Mouse (Mus musculus) kidney, adult 8-10 months (tissue): ENCODE measurements around the gene Gpc2.

Source experiments
- DNase-seq, 2 experiments: peaks; one replicate each; pipeline ENCODE4 v3.0.0; 2022

Gene Gpc2

DNA sequence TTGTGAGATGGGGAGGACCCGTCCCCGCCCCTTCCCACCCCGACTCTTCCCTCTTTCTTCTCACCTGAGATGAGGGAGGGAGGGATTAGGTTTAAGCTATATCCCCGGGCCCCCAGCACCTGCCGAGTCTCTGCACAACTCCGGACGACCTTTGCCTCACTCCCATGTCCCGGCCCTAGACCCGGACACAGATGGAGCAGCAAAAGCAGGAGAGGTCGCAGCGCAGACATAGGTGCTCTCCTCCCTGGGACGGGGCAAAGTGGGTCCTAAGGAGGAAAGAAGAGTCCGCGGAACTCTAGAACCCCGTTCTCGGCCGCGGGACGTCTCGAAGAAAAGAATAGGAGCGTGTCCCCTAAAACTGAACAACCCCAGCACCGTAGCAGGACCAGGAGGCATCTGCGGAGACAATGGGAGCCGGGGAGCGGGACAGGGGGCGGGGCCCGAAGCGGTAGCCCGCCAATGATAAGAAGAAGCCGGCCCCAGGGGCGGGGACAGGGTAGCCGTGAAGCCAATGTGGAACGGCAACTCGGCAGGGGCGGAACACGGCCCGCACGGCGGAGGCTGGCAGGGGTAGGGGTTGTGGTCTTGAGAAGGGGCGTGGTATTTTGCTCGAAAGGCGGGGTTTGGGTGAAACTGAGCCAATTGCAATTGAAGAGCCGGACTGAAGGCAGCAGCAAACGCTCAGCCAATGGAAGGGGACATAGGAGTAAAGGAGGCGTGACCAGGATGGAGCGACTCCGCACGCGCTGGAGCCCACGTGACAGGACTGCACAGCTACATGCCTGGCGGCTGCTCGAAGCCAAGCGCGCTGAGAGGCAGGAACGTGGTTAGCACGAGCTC, at the start of gene Gpc2, which contains the start of the genes Gm43720 and Stag3:
Gene Gpc2, minus strand, starts transcription at position 421 of the 840 bp plus-strand sequence.
Gene Gm43720, minus strand, starts transcription at position 374 of the 840 bp plus-strand sequence.
Gene Stag3, plus strand, starts transcription at position 656 of the 840 bp plus-strand sequence.
- peak; percentile 69 to 72 for DNase-seq

DNA sequence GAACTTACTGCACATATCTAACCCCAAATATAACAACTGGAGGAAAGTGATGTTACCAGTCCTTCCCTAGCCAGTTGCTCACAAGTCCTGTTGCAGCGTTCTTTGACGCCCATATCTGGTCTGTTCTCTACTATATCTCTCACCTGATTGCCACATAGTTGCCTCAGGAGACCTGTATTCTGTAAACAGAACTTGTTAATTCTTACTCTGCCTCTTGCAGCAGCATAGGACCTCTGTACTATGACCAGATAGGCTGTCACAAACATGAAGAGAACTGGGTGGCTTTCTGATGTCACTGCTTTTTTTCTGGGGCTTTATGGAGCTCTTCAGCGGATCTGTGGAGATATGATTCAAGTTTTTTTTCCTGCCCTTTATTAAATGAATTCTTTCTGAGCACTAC, 33.0 kb upstream of the Gpc2 start:
- DNase-seq: no peak

DNA sequence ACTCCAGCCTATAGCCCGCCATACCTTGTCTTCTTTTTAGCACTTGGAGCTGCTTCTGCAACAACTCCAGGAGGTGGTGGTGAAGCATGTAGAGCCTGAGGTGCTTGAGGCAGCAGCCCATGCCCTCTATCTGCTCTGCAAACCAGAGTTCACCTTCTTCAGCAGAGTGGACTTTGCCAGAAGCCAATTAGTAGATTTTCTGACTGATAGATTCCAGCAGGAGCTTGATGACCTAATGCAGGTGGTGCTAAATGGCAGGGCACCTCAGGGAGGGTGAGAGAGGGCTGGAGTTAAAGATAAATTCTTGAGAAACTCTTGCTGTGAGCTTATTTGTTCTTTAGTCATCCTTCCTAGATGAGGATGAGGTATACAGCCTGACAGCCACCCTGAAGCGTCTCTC, 19.8 kb upstream of the Gpc2 start:
- no peak for DNase-seq

- no peak for DNase-seq
Observed at GRCm38 (mm10) chr5:138294158-138294557, 14.4 kb upstream of the Gpc2 start.

DNA sequence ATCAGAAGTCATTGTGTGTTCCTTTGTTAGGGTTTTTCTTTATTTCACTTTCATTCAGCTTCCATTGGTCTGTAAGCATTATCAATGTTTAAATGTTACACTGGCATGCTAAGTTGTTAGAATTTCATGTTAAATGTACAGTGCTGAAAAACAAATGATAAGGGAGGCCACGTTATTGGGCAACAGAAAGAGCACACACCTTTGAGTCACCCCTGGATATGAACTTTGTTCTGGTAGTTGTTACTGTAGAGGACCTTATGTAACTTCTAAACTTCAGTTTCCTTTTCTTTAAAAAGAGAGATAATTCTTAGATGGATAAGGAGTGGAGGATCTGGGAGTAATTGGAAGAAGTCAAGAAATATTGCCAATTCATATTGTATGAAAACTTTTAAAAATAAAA, 11.8 kb upstream of the Gpc2 start:
- DNase-seq: no peak

DNA sequence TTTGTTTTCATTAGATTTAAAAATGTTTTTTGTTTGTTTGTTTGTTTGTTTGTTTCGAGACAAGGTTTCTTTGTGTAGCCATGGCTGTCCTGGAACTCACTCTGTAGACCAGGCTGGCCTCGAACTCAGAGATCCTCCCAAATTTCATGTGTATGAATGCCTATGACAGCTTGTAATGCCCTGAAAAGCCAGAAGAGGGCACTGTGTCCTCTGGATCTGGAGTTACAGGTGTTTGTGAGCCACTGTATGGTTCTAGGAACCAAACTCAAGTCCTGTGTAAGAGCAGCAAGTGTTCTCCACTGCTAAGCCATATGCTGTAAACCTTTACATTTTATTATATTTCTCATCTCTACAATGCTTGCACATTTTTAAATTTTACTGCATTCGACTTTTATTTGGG, 8.1 kb upstream of the Gpc2 start:
- DNase-seq: no peak

DNA sequence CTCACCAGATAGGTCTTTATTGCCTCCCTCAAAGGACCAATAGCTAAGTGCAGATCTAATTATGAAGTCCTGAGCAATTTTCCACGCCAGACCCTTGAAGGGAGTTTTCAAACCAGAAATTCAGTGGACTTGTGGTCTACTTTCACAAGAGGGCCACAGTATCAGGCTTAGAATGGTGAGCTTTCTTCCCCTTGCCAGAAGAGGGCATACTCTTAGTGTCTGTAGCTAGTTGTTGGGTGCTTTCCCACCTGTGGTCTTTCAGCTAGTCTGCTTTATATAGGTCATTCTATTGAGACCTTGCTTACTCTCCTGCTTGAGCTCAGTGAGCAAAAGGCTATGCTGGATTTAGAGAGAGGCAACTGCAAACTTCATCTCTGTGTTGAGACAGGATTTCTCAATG, 3.7 kb upstream of the Gpc2 start:
- no peak for DNase-seq

DNA sequence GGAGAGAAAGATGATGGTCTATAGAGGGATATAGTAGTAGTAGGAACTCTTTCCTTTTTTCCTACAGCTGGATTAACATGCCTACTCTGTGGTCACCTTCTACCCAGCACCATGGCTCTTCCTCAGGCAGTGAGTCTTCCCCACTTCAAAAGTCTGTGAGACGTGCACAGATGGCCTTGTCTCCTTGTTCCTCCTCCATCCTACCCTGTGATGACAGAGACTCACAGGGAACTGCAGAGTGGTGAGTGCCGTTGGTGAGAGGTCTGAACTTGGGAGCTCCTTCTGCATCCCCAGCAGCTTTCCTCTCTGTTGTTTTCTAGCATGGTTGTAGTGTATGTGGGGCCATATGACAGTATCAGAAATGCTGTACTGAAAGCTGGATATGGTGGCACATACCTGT, 2.0 kb upstream of the Gpc2 start:
- DNase-seq: no peak

DNA sequence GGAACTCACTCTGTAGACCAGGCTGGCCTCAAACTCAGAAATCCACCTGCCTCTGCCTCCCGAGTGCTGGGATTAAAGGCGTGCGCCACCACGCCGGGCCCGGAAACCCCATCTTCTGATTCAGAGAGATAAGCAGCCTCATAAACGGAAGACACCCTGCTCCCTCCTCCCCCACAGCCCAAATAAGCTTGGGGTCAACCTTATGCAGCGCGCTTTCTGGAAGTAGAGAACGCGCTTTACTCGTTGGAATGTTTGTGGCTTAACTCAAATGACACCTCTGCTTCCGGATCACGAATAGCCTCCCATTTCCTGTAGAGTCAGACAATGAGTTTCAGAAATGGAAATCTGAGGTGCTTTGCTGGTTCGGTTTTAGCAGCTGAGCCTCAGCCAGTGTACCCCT, 1.0 kb upstream of the Gpc2 start:
- DNase-seq: no peak

- DNase-seq: no peak
Observed at GRCm38 (mm10) chr5:138280425-138280768, 592 bp upstream of the Gpc2 start.

- DNase-seq: no peak
Observed at GRCm38 (mm10) chr5:138277994-138278393, 1.8 kb downstream of the Gpc2 start.

DNA sequence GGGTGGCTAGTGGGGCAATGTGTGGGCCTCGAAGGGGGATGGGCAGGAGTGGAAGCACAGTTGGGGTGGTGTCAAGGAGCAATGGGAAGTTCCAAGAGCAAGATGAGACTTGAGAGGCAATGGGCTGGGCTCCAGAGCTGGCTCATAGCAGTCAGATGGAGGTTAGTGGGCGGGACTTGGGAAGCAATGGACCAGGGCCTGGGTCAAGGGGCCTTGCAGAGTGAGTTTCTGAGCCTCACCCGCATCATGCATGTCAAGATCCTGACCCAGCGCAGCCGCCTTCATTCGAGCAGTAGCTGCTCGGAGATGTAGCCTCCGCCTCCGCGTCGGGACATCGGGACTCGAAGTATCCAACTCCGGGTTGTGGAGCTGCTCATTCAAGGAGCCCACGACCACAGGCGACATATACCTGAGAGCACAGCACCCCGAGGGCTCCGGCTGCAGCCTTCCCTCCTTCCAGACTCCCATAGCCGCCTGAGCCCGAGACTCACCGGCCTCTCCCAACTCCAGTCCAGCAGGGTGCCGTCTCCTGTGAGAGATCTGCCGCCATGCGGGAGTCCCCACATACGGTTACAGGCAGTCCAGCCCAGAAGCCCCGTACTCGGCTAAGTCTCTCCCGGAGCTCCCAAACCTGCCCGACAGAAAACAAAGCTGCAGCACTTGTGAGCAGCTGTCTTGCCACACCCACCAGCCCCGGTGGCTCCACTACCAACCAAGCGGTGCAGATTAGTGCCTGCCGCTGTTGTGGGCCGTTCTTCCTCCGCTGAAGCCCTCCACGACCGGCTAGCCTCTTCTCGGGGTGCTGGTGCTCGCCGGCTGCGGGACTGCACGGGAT, 4.4 kb downstream of the Gpc2 start:
- DNase-seq: peak in 1 of 2 experiments; percentile 28

DNA sequence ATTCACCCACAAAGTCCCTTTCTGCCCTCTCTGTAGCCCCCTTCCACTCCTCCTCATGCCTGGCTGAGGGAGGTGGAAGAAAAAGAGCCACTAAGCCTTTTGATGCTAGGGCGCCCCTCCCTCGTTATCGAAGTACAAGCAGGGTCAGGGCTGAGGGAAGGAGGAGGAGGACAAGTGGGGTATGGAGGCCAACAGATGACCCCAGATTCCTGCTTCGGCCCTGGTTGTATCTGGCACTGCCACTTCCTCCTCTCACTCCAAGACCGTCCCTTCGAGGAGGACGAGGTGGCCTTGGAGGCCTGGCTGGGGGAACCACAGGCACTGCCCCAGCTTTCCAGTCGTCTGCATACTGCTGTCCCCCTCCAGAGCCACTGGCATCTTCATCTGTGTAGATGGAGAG, 5.6 kb downstream of the Gpc2 start:
- no peak for DNase-seq

GRCm38 (mm10) chr5:138272409-138272923, 7.3 kb downstream of the Gpc2 start, which contains the start of gene Gal3st4:
TSS of gene Gal3st4 (minus strand) at chr5:138272840.
- no peak for DNase-seq

- DNase-seq: no peak
Observed at GRCm38 (mm10) chr5:138271232-138271631, 8.6 kb downstream of the Gpc2 start.

DNA sequence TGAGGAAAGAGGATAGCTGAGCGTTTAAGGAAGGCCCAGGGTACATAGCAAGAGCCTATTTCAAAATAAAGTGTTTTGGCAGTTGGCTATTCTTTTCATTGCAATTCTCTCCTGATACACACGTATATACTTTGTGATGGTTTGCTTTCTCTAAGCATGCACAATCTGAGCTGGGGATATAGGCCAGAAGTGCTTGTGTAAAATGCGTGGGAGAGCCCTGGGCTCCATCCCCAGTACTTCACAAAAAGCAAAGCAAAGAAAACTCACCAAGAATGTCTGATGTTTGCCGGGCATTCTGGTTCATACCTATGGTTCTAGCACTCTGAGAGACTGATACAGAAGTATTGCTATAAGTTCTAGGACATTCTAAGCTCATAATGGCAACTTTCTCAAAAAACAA, 10.8 kb downstream of the Gpc2 start:
- no peak for DNase-seq

DNA sequence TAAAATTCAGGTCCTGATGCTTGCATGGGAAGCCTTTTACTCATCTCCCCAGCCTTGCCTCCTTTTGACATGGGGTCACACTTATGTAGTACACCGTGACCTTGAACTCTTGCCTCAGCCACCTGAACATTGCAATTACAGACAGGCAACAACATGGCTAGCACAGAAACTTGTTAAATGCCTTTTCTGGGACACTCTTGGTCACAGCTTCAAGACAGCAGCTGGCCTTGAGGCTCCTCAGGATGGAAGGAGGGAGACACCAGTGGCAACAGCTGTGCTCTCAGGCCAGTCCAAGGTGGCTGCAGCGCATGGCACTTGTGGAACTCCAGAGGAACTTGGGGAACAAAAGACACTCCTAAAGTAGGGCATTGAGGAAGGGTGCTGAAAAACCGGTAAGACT, 12.7 kb downstream of the Gpc2 start:
- DNase-seq: no peak

DNA sequence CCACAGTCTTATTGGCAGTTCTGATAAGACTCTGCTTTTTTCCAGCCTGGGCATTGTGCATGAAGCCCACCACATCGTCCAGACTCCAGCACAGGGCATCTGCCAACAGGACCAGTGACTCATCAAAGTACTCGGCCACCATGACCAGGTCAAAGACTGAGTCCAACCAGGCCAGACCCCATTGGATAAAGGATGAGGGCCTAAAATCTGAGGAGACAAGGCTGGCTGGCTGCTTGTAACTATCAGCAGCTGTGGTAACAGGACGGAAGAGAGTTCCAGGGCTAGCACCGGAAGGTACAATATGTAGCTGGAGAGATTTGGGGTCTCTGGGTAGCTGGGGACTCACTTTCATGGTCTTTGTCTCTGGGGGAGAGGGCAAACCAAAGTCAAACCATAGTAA, 14.1 kb downstream of the Gpc2 start:
- DNase-seq: no peak

GRCm38 (mm10) chr5:138264207-138264578, 15.6 kb downstream of the Gpc2 start:
- DNase-seq: no peak

DNA sequence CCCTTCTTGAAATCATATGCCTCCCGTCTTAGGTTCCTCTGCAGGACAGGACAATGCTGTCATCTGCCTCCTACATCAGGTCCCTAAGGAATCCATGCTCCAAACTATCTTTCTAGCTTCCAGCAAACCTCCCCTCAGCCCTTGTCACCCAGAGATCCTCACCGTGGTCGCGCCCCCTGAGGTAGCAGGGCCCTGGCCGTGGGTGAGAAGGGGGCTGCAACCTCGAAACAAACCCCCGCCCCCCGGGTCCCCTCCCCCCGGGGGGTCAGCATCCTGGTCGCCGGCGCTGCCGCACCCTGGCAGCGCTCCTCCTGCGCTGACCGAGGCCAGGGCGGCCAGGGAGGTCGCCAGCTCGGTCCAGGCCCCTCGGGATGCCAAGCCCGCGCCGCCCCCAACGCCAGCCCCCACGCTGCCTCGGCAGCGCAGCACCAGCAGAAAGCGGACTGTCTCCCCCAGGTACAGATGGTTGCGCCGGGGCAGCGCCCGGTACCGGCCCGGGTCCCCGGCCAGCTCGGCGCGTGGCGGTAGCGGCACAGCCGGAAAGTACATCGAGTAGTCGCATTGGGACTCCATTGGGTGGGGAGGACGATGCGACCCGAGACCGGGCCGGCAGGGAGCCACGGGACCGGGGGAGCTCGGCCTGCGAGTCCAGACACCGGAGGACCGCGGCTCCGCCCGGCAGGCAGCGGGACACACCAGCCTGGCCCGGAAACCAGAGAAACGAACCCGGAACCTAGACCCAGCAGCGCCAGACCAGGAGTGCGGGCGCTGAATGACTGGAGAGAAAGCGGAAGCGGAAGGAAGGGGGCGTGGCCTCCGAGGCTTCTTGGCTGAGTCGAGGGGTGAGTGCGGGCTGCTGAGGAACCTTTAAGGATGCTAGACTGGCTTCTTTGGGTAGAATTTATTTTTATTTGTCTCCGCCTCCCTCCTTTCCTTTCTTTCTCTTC, 16.3 kb downstream of the Gpc2 start, which contains the start of gene BC037034:
Gene BC037034, minus strand, starts transcription at position 774 of the 947 bp plus-strand sequence.
- peak; percentile 89 to 92 for DNase-seq

GRCm38 (mm10) chr5:138262582-138263240, 17.1 kb downstream of the Gpc2 start:
- DNase-seq: no peak

- DNase-seq: no peak
Observed at GRCm38 (mm10) chr5:138262001-138262400, 17.8 kb downstream of the Gpc2 start.
